Mouse (Mus musculus) cerebellum, adult 2 months (tissue): ENCODE results near the gene Grin2d. TPM values are rescaled to one million over a fixed set of nuclear protein-coding genes. Genes with fewer than 3 reads are reported as not detected.

Experiments
- DNase-seq, 2 experiments: peaks; one replicate each; pipeline ENCODE4 v3.0.0; 2021
- H3K27ac ChIP-seq: fragments of 200-500 bp; 2 replicates; pipeline ENCODE4 v1.5.1; 2012; ENCODE audit warnings: low read length, control low read depth, inconsistent platforms; ENCODE audit not compliant: insufficient read depth
- H3K27me3 ChIP-seq: fragments of 200-500 bp; 2 replicates; pipeline ENCODE4 v1.6.1; 2012; ENCODE audit warnings: inconsistent platforms, mild to moderate bottlenecking, low read length, moderate library complexity; ENCODE audit not compliant: control insufficient read depth, insufficient read depth
- H3K4me1 ChIP-seq: fragments of 200-500 bp; 2 replicates; pipeline ENCODE4 v1.6.1; 2011; ENCODE audit warnings: low read length; ENCODE audit not compliant: control insufficient read depth, insufficient read depth
- H3K4me3 ChIP-seq: fragments of 200-500 bp; replicated peaks from 2 replicates; pipeline ENCODE3; 2011; ENCODE audit warnings: mild to moderate bottlenecking, low read depth, low read length, control low read depth; ENCODE audit not compliant: insufficient read depth
- CTCF ChIP-seq: fragments of 200-500 bp; IDR thresholded peaks from 2 replicates; pipeline ENCODE4 v1.5.1; 2011; ENCODE audit warnings: low read depth, mild to moderate bottlenecking, control low read depth, low read length, moderate library complexity, borderline replicate concordance; ENCODE audit not compliant: insufficient read depth
- POLR2A ChIP-seq: fragments of 200-500 bp; IDR thresholded peaks from 2 replicates; pipeline ENCODE4 v1.6.1; 2011; ENCODE audit warnings: low read length, control low read depth, borderline replicate concordance; ENCODE audit not compliant: insufficient read depth
- WGBS: fragments of 180-500 bp; shearing (Covaris S2); methylation state at CpG from one replicate; pipeline ENCODE4 v1.1.7; 2018; 5-methylcytosine and 5-hydroxymethylcytosine counted together
- polyA plus RNA-seq: library from polyadenylated mRNA; depleted of rRNA; stranded (reverse); fragments of >200 nt; gene quantifications from 2 replicates; pipeline ENCODE4 v1.2.3, GENCODE M21; 2012

The Grin2d gene
- polyA plus RNA-seq, 1 experiment = 16.4 TPM

GRCm38 (mm10) chr7:45892651-45893050 lies 14.5 kb upstream of the Grin2d start:
- 0 out of 2 replicates have a peak, but pooled peaks cover 6% of the 10 kb centered on the region for H3K4me1 ChIP-seq
- H3K4me3 ChIP-seq = no peak overlapping the region
- WGBS = 26% methylated on average over 2 of the region's 2 CpGs
- TF ChIP-seq POLR2A = no peak
- no peak for TF ChIP-seq CTCF
- H3K27me3 ChIP-seq = no peaks in the 10 kb centered on the region
- DNase-seq = no peak
- H3K27ac ChIP-seq = no peak overlapping the region

GRCm38 (mm10) chr7:45887246-45887645 lies 9.1 kb upstream of the Grin2d start:
- no peak overlapping the region for H3K27ac ChIP-seq
- 0 out of 2 replicates have a peak, but pooled peaks cover 6% of the 10 kb centered on the region for H3K4me1 ChIP-seq
- H3K4me3 ChIP-seq = no peak overlapping the region
- H3K27me3 ChIP-seq = no peaks in the 10 kb centered on the region
- TF ChIP-seq CTCF = no peak
- no peak for TF ChIP-seq POLR2A
- 19% methylated on average over 3 of the region's 3 CpGs for WGBS
- no peak for DNase-seq

GRCm38 (mm10) chr7:45881011-45881410 lies 2.8 kb upstream of the Grin2d start:
- 94% methylated on average over 2 of the region's 2 CpGs for WGBS
- DNase-seq = no peak

GRCm38 (mm10) chr7:45880531-45880930 lies 2.4 kb upstream of the Grin2d start:
- Histone ChIP-seq H3K4me1 (no peaks in the 10 kb centered on the region), H3K4me3 (no peak overlapping the region), H3K27ac (no peak overlapping the region), H3K27me3 (no peaks in the 10 kb centered on the region)
- WGBS = 97% methylated on average over 4 of the region's 4 CpGs
- DNase-seq = no peak
- TF ChIP-seq POLR2A (no peak), CTCF (no peak)

More at GRCm38 (mm10) chr7:45881011-45881410, 2.8 kb upstream of the Grin2d start:
- Histone ChIP-seq H3K27ac (no peak overlapping the region), H3K4me3 (no peak overlapping the region), H3K27me3 (no peaks in the 10 kb centered on the region), H3K4me1 (no peaks in the 10 kb centered on the region)
- no peak for TF ChIP-seq POLR2A

- 92% methylated on average over 7 of the region's 7 CpGs for WGBS
Observed at GRCm38 (mm10) chr7:45876895-45877294, 1.3 kb downstream of the Grin2d start.

GRCm38 (mm10) chr7:45873061-45873947 lies 4.9 kb downstream of the Grin2d start:
- Histone ChIP-seq H3K4me3 (peak overlapping the region; percentile 85), H3K27ac (peak overlapping the region; percentile 57), H3K27me3 (no peaks in the 10 kb centered on the region; the same call in 1 of the 2 replicates), H3K4me1 (peaks cover 9% of the 10 kb centered on the region; the same call in 1 of the 2 replicates)
- DNase-seq = peak; percentile 65 to 78
- TF ChIP-seq CTCF (no peak), POLR2A (no peak)
- under 1% methylated on average over 28 of the region's 28 CpGs for WGBS

More at GRCm38 (mm10) chr7:45876895-45877294, 1.3 kb downstream of the Grin2d start:
- no peak overlapping the region for H3K4me3 ChIP-seq
- DNase-seq = no peak
- peaks cover 4% of the 10 kb centered on the region; the same call in 1 of the 2 replicates for H3K4me1 ChIP-seq
- no peak for TF ChIP-seq POLR2A
- TF ChIP-seq CTCF = no peak
- no peaks in the 10 kb centered on the region for H3K27me3 ChIP-seq
- H3K27ac ChIP-seq = no peak overlapping the region

- Histone ChIP-seq H3K27ac (peak within 1 kb of the TSS; percentile 57), H3K4me3 (peak within 1 kb of the TSS; percentile 85), H3K27me3 (no peaks in the 10 kb centered on the region; the same call in 1 of the 2 replicates), H3K4me1 (peaks cover 9% of the 10 kb centered on the region; the same call in 1 of the 2 replicates)
- peak; percentile 87 to 91 for DNase-seq
- under 1% methylated on average over 18 of the region's 18 CpGs for WGBS
- TF ChIP-seq CTCF (peak; percentile 93), POLR2A (peak; percentile 62)
Observed at GRCm38 (mm10) chr7:45872624-45873023, 5.6 kb downstream of the Grin2d start, which contains the start of gene Kdelr1. Gene Kdelr1, plus strand, starts transcription at chr7:45872772.
